Mouse (Mus musculus): ENCODE measurements around the gene Cyp2d11.
"Not testable (repeated sequence)": the region's sequence is repeated elsewhere in the genome, so short reads cannot be mapped to it uniquely, and the experiment has no call there.

Cyp2d11 gene

GRCm38 (mm10) chr15:82393922-82394321 lies at the start of gene Cyp2d11:
Gene Cyp2d11 (minus strand): TSS chr15:82394022.
- not testable (repeated sequence) for DNase-seq (ENCODE audit: low spot score)

GRCm38 (mm10) chr15:82437975-82438617 lies 44.3 kb upstream of the Cyp2d11 start:
- no peak for DNase-seq (ENCODE audit: low spot score)

- DNase-seq (ENCODE audit: low spot score), result no peak
Observed at GRCm38 (mm10) chr15:82435606-82436005, 41.8 kb upstream of the Cyp2d11 start.

GRCm38 (mm10) chr15:82435011-82435410 lies 41.2 kb upstream of the Cyp2d11 start:
- DNase-seq (ENCODE audit: low spot score), result no peak

GRCm38 (mm10) chr15:82434541-82434940 lies 40.7 kb upstream of the Cyp2d11 start:
- DNase-seq (ENCODE audit: low spot score), result no peak

- no peak for DNase-seq (ENCODE audit: low spot score)
Observed at GRCm38 (mm10) chr15:82433621-82434020, 39.8 kb upstream of the Cyp2d11 start.

GRCm38 (mm10) chr15:82433137-82433536 lies 39.3 kb upstream of the Cyp2d11 start, which contains the start of gene Cyp2d9:
Gene Cyp2d9 (plus strand): TSS chr15:82433437.
- DNase-seq (ENCODE audit: low spot score), result no peak

- DNase-seq (ENCODE audit: low spot score), result no peak
Observed at GRCm38 (mm10) chr15:82423471-82423870, 29.6 kb upstream of the Cyp2d11 start.

- DNase-seq (ENCODE audit: low spot score), result no peak
Observed at GRCm38 (mm10) chr15:82422935-82423334, 29.1 kb upstream of the Cyp2d11 start.

- DNase-seq (ENCODE audit: low spot score), result no peak
Observed at GRCm38 (mm10) chr15:82418616-82419015, 24.8 kb upstream of the Cyp2d11 start.

GRCm38 (mm10) chr15:82416797-82417789 lies 23.3 kb upstream of the Cyp2d11 start:
- peak; percentile 56 for DNase-seq (ENCODE audit: low spot score)

- DNase-seq (ENCODE audit: low spot score), result no peak
Observed at GRCm38 (mm10) chr15:82407536-82407935, 13.7 kb upstream of the Cyp2d11 start.

GRCm38 (mm10) chr15:82406981-82407380 lies 13.2 kb upstream of the Cyp2d11 start, which contains the start of gene Cyp2d10:
Gene Cyp2d10 (minus strand): TSS chr15:82407195.
- no peak for DNase-seq (ENCODE audit: low spot score)

GRCm38 (mm10) chr15:82404163-82404562 lies 10.3 kb upstream of the Cyp2d11 start:
- DNase-seq (ENCODE audit: low spot score), result no peak

- DNase-seq (ENCODE audit: low spot score), result no peak
Observed at GRCm38 (mm10) chr15:82403606-82404005, 9.8 kb upstream of the Cyp2d11 start.

GRCm38 (mm10) chr15:82402741-82403140 lies 8.9 kb upstream of the Cyp2d11 start:
- no peak for DNase-seq (ENCODE audit: low spot score)

GRCm38 (mm10) chr15:82402106-82402505 lies 8.3 kb upstream of the Cyp2d11 start:
- DNase-seq (ENCODE audit: low spot score), result no peak

- no peak for DNase-seq (ENCODE audit: low spot score)
Observed at GRCm38 (mm10) chr15:82401516-82401915, 7.7 kb upstream of the Cyp2d11 start.

GRCm38 (mm10) chr15:82395955-82396354 lies 2.1 kb upstream of the Cyp2d11 start:
- DNase-seq (ENCODE audit: low spot score), result not testable (repeated sequence)

GRCm38 (mm10) chr15:82389916-82390315 lies 3.9 kb downstream of the Cyp2d11 start:
- not testable (repeated sequence) for DNase-seq (ENCODE audit: low spot score)

GRCm38 (mm10) chr15:82385729-82386128 lies 8.1 kb downstream of the Cyp2d11 start:
- no peak for DNase-seq (ENCODE audit: low spot score)

GRCm38 (mm10) chr15:82382441-82382840 lies 11.4 kb downstream of the Cyp2d11 start:
- DNase-seq (ENCODE audit: low spot score), result no peak

- DNase-seq (ENCODE audit: low spot score), result no peak
Observed at GRCm38 (mm10) chr15:82380714-82381062, 13.1 kb downstream of the Cyp2d11 start.

Measured in MN1 (cell line).